Mouse (Mus musculus) C2C12 (cell line): ENCODE data around the gene Cdk17.

ENCODE experiments used
- CEBPB ChIP-seq: IDR thresholded peaks from one replicate; pipeline ENCODE4 v1.6.1; 2011; ENCODE audit warnings: low read depth, mild to moderate bottlenecking, control low read depth, moderate library complexity
- CTCF ChIP-seq: IDR thresholded peaks from one replicate; pipeline ENCODE4 v1.5.1; 2011; ENCODE audit not compliant: control insufficient read depth, insufficient read depth, insufficient read length
- MAX ChIP-seq: IDR thresholded peaks from one replicate; pipeline ENCODE4 v1.6.1; 2011; ENCODE audit warnings: mild to moderate bottlenecking, control low read depth
- MYOD1 ChIP-seq: IDR thresholded peaks from one replicate; pipeline ENCODE4 v1.6.1; 2011; ENCODE audit warnings: low read depth; ENCODE audit not compliant: control insufficient read depth, insufficient read length
- MYOG ChIP-seq: IDR thresholded peaks from one replicate; pipeline ENCODE4 v1.6.1; 2011; ENCODE audit not compliant: control insufficient read depth, insufficient read length; ENCODE audit errors: extremely low read depth
- USF1 ChIP-seq: IDR thresholded peaks from one replicate; pipeline ENCODE4 v1.6.1; 2011; ENCODE audit warnings: low read depth, mild to moderate bottlenecking, control low read depth, moderate library complexity

GRCm38 (mm10) chr10:93264001-93264400 lies 103.3 kb downstream of the Cdk17 start:
- TF ChIP-seq CTCF: no peak
- no peak for TF ChIP-seq MAX
- no peak for TF ChIP-seq USF1
- TF ChIP-seq MYOD1: no peak
- no peak for TF ChIP-seq CEBPB
- no peak for TF ChIP-seq MYOG
